ENCODE assay signal across 16 mouse cellular contexts in the genomic region with DNA sequence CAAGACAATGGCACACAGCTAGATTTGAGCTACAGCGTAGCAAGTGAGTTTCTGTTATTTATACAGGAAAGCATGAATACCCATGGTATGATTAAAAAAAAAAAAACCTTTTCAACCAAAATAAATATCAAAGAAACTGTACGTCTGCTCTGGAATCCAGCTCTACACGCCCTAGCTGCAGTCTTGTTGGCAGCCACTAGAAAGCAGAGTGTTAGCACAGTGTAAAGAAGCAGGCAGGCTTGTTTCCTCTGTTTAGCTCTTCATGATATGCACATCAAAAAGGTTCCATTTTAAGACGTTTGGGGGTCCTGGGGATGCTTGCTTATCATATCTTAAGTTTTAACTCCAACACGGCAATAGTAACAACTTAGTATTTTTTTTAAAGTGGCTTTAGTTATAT. TPM values are rescaled to one million over a fixed set of nuclear protein-coding genes. Genes with fewer than 3 reads are reported as not detected.
DNase-seq lines count a peak whose midpoint lies in the region; ATAC-seq lines count a peak whose summit lies in the region.
"Had no signal": no experiment of that assay in that cellular context is flagged by ENCODE, and none has a peak within 500 bp of the region (broad histone marks: within the 10 kb centered on the region; RNA-seq: fewer than 3 reads in every experiment).

No protein-coding gene starts in this region.

- no peaks in the 10 kb centered on the region for H3K9me3 ChIP-seq in heart, embryonic 14.5 days (ENCODE audit: control insufficient read depth, low read length)
- no peaks in the 10 kb centered on the region for H3K9me3 ChIP-seq in lung, embryonic 15.5 days
- no peaks in the 10 kb centered on the region for H3K9me3 ChIP-seq in neural tube, embryonic 14.5 days (ENCODE audit: control insufficient read depth, low read length)
- H3K9me3 ChIP-seq: limb, embryonic 10.5 days; liver, embryonic 15.5 days; stomach, embryonic 15.5 days had no signal

- H3K27me3 ChIP-seq in heart, embryonic 14.5 days (ENCODE audit: control insufficient read depth, insufficient read depth, low read length) = no peaks in the 10 kb centered on the region
- H3K27me3 ChIP-seq in lung, embryonic 15.5 days = no peaks in the 10 kb centered on the region
- no peaks in the 10 kb centered on the region for H3K27me3 ChIP-seq in neural tube, embryonic 14.5 days (ENCODE audit: control insufficient read depth, insufficient read depth, low read length)
- H3K27me3 ChIP-seq: liver, embryonic 15.5 days; stomach, embryonic 15.5 days had no signal

- H3K4me3 ChIP-seq in heart, embryonic 14.5 days (ENCODE audit: control insufficient read depth in 1 of 2, insufficient read depth in 1 of 2, low read depth in 1 of 2, low read length in 2 of 2) = no peak overlapping the region
- H3K4me3 ChIP-seq in lung, embryonic 15.5 days = no peak overlapping the region
- H3K4me3 ChIP-seq in neural tube, embryonic 14.5 days (ENCODE audit: low read depth, low read length) = no peak overlapping the region
- H3K4me3 ChIP-seq: limb, embryonic 10.5 days; liver, embryonic 15.5 days; stomach, embryonic 15.5 days had no signal

- 0 out of 2 replicates have a peak overlapping the region, but pooled peaks have one; percentile 12 for H3K9ac ChIP-seq in heart, embryonic 14.5 days (ENCODE audit: low read length)
- no peak overlapping the region for H3K9ac ChIP-seq in lung, embryonic 15.5 days
- H3K9ac ChIP-seq in neural tube, embryonic 14.5 days (replicated peaks; ENCODE audit: low read depth, low read length) = no peak overlapping the region
- H3K9ac ChIP-seq: liver, embryonic 15.5 days; stomach, embryonic 15.5 days had no signal

- intact Hi-C loops in heart, postnatal 10 days (cut with DNase I) = loop anchor here (2.0 to 5.0 kb wide), 2 partner anchors 205 to 333 kb away; partner anchors contain the start of gene Ric8b

- no peak overlapping the region for H3K4me2 ChIP-seq in heart, embryonic 14.5 days (ENCODE audit: low read length)
- H3K4me2 ChIP-seq in lung, embryonic 15.5 days = no peak overlapping the region
- H3K4me2 ChIP-seq in neural tube, embryonic 14.5 days (ENCODE audit: low read depth, low read length) = no peak overlapping the region
- H3K4me2 ChIP-seq: liver, embryonic 15.5 days; stomach, embryonic 15.5 days had no signal

- 40% methylated on average over 5 of the region's 5 CpGs for WGBS in heart, embryonic 14.5 days
- WGBS in lung, embryonic 15.5 days = 49% methylated on average over 5 of the region's 5 CpGs
- 31% methylated on average over 5 of the region's 5 CpGs for WGBS in neural tube, embryonic 14.5 days

- H3K36me3 ChIP-seq in heart, embryonic 14.5 days (ENCODE audit: control insufficient read depth, insufficient read depth, low read length) = peaks cover 42% of the 10 kb centered on the region
- H3K36me3 ChIP-seq in lung, embryonic 15.5 days = peaks cover 21% of the 10 kb centered on the region; the same call in 1 of the 2 replicates
- H3K36me3 ChIP-seq in neural tube, embryonic 14.5 days (ENCODE audit: control insufficient read depth, insufficient read depth, low read length) = no peaks in the 10 kb centered on the region

- H3K4me1 ChIP-seq in heart, embryonic 14.5 days (ENCODE audit: control insufficient read depth in 2 of 2, insufficient read depth in 2 of 2, low read length in 2 of 2) = peaks cover 16 to 34% of the 10 kb centered on the region in 2 experiments
- H3K4me1 ChIP-seq in lung, embryonic 15.5 days = peaks cover 24% of the 10 kb centered on the region
- H3K4me1 ChIP-seq in neural tube, embryonic 14.5 days (ENCODE audit: control insufficient read depth, insufficient read depth, low read length) = peaks cover 35% of the 10 kb centered on the region; the same call in 1 of the 2 replicates
- H3K4me1 ChIP-seq: liver, embryonic 15.5 days; stomach, embryonic 15.5 days had no signal

- no peak for DNase-seq in heart, postnatal 10 days
- no peak for DNase-seq in lung, postnatal 14 days
- peak; percentile 21 for DNase-seq in lung, postnatal 25 days (ENCODE audit: low spot score)
- DNase-seq in adrenal gland, postnatal 10 days = no peak
- DNase-seq in adipocyte (ENCODE audit: low spot score) = no peak
- DNase-seq: cerebellum, adult 9-10 months had no signal

- ATAC-seq in heart, embryonic 14.5 days (ENCODE audit: insufficient number of reproducible peaks, insufficient read depth, low FRiP score, low read depth) = no peak
- no peak for ATAC-seq in lung, embryonic 15.5 days (ENCODE audit: borderline replicate concordance, extremely low read depth, low FRiP score, low TSS enrichment)
- no peak for ATAC-seq in neural tube, embryonic 14.5 days (ENCODE audit: low read depth)
- ATAC-seq: activated CD4-positive, CD25-positive, alpha-beta regulatory T cell, adult 4 months had no signal

- no peak overlapping the region for H3K27ac ChIP-seq in heart, embryonic 14.5 days (replicated peaks in 1 of 2; ENCODE audit: control insufficient read depth in 1 of 2, insufficient read depth in 1 of 2, low read depth in 2 of 2, low read length in 2 of 2)
- H3K27ac ChIP-seq in lung, embryonic 15.5 days = peak overlapping the region; percentile 58
- H3K27ac ChIP-seq in neural tube, embryonic 14.5 days (ENCODE audit: low read depth, low read length) = peak overlapping the region; percentile 45; the same call in 1 of the 2 replicates
- H3K27ac ChIP-seq: limb, embryonic 10.5 days; liver, embryonic 15.5 days; stomach, embryonic 15.5 days had no signal

RNA-seq across cellular contexts. Expression of gene Rfx4, which starts 43.9 kb away (rescaled TPM):
- not detected in 2 replicates for polyA plus RNA-seq in heart, embryonic 14.5 days (2014; fragmentation: Nextera tagmentation; extraction: Ambion mirVana)
- total RNA-seq in heart, postnatal 10 days (2021) = under 1 TPM; 0.10 TPM
- not detected in 2 replicates for polyA plus RNA-seq in lung, embryonic 15.5 days (2015; fragmentation: Nextera tagmentation; extraction: Ambion mirVana)
- 23.2 and 24.5 TPM in 2 replicates for polyA plus RNA-seq in neural tube, embryonic 14.5 days (2014; fragmentation: Nextera tagmentation; extraction: Ambion mirVana)
- under 1 TPM; 0.39 to 0.51 TPM for total RNA-seq in adrenal gland, postnatal 10 days (2021)
- total RNA-seq: gastrocnemius, adult 8-10 months; MEL had no signal
- polyA plus RNA-seq: activated CD4-positive, CD25-positive, alpha-beta regulatory T cell, adult 4 months; limb, embryonic 10.5 days; liver, embryonic 15.5 days; small intestine, adult 2 months had no signal

Comparison
In these comparisons a context has a peak if more than half of its experiments do, and no peak if none do; other contexts are left out.
1. H3K27ac ChIP-seq: peak in lung, embryonic 15.5 days (single experiment) and neural tube, embryonic 14.5 days (single experiment); none in heart, embryonic 14.5 days (0 of 2).
2. RNA of gene Rfx4, which starts 43.9 kb away (polyA plus RNA-seq): 23.2 to 24.5 TPM in neural tube, embryonic 14.5 days; not detected in heart, embryonic 14.5 days and not detected in lung, embryonic 15.5 days; every median in the first group is over 10 times any median in the second.